Comparison of ENCODE assay signal across 17 mouse cellular contexts in the genomic region with DNA sequence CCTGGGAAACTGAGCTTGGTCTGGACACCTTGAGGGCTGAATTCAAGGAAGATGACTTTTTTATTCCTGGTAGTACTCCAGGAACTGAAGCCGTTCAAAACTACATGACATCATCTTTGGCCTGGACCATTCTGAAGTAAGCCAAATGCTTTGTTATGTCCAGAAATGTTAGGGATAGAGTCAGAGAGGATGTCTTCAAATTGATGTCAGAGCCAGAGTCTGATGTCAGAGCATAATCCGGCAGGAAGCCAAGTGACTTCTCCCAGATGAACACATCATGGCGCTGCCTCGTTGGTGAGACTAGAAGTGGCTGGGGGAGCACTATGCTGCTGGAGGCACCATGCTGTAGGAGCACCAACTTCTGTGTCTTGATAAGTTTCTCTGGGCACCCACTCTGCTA.
DNase-seq lines count a peak whose midpoint lies in the region; ATAC-seq lines count a peak whose summit lies in the region.
"Had no signal": no experiment of that assay in that cellular context is flagged by ENCODE, and none has a peak within 500 bp of the region (broad histone marks: within the 10 kb centered on the region; RNA-seq: fewer than 3 reads in every experiment).

No protein-coding gene starts in this region.

- H3K9ac ChIP-seq in heart, embryonic 11.5 days (ENCODE audit: low read depth, low read length), result no peak overlapping the region
- no peak overlapping the region for H3K9ac ChIP-seq in midbrain, embryonic 11.5 days (ENCODE audit: low read length)
- H3K9ac ChIP-seq: forebrain, embryonic 15.5 days; hindbrain, embryonic 14.5 days; liver, embryonic 15.5 days had no signal

- no peak overlapping the region for H3K4me3 ChIP-seq in heart, embryonic 11.5 days (ENCODE audit: low read depth, low read length)
- no peak overlapping the region for H3K4me3 ChIP-seq in heart, embryonic 10.5 days
- H3K4me3 ChIP-seq in midbrain, embryonic 10.5 days, result no peak overlapping the region
- H3K4me3 ChIP-seq in midbrain, embryonic 11.5 days (ENCODE audit: low read depth, low read length), result no peak overlapping the region
- H3K4me3 ChIP-seq: forebrain, embryonic 15.5 days; liver, embryonic 15.5 days; megakaryocyte, embryonic 14.5 days had no signal

- ATAC-seq in heart, embryonic 11.5 days (replicated peaks; ENCODE audit: insufficient number of reproducible peaks, low FRiP score, low TSS enrichment), result no peak
- ATAC-seq in midbrain, embryonic 11.5 days (ENCODE audit: low FRiP score), result no peak
- ATAC-seq: forebrain, embryonic 15.5 days; intestine, postnatal 0 days had no signal

- no peaks in the 10 kb centered on the region for H3K27me3 ChIP-seq in heart, embryonic 11.5 days (ENCODE audit: control insufficient read depth, insufficient read depth, low read length)
- H3K27me3 ChIP-seq in heart, embryonic 10.5 days (ENCODE audit: insufficient read depth, poor library complexity, severe bottlenecking), result no peaks in the 10 kb centered on the region
- H3K27me3 ChIP-seq in midbrain, embryonic 10.5 days (ENCODE audit: low read depth, poor library complexity, severe bottlenecking), result no peaks in the 10 kb centered on the region
- H3K27me3 ChIP-seq in midbrain, embryonic 11.5 days (ENCODE audit: control insufficient read depth, insufficient read depth, low read length), result no peaks in the 10 kb centered on the region
- H3K27me3 ChIP-seq: CH12.LX; forebrain, embryonic 15.5 days; liver, embryonic 15.5 days had no signal

- H3K9me3 ChIP-seq in heart, embryonic 11.5 days (replicated peaks; ENCODE audit: control insufficient read depth, low read length), result no peaks in the 10 kb centered on the region
- no peaks in the 10 kb centered on the region for H3K9me3 ChIP-seq in heart, embryonic 10.5 days
- H3K9me3 ChIP-seq in midbrain, embryonic 10.5 days (replicated peaks), result no peaks in the 10 kb centered on the region
- no peaks in the 10 kb centered on the region for H3K9me3 ChIP-seq in midbrain, embryonic 11.5 days (ENCODE audit: control insufficient read depth, low read length)
- H3K9me3 ChIP-seq: forebrain, embryonic 15.5 days; liver, embryonic 15.5 days; megakaryocyte, embryonic 14.5 days had no signal

- 86% methylated on average over 4 of the region's 4 CpGs for WGBS in heart, embryonic 11.5 days (ENCODE audit: insufficient replicate concordance)
- 87% methylated on average over 4 of the region's 4 CpGs for WGBS in heart, embryonic 10.5 days
- WGBS in midbrain, embryonic 10.5 days, result 95% methylated on average over 4 of the region's 4 CpGs
- 88% methylated on average over 4 of the region's 4 CpGs for WGBS in midbrain, embryonic 11.5 days

- H3K4me1 ChIP-seq in heart, embryonic 11.5 days (ENCODE audit: control insufficient read depth, insufficient read depth, low read length), result peaks cover 15% of the 10 kb centered on the region
- peaks cover 35% of the 10 kb centered on the region for H3K4me1 ChIP-seq in heart, embryonic 10.5 days
- H3K4me1 ChIP-seq in midbrain, embryonic 10.5 days, result peaks cover 10% of the 10 kb centered on the region; the same call in 1 of the 2 replicates
- peaks cover 3% of the 10 kb centered on the region; the same call in 1 of the 2 replicates for H3K4me1 ChIP-seq in midbrain, embryonic 11.5 days (ENCODE audit: control insufficient read depth, insufficient read depth, low read length)

- no peak overlapping the region for H3K4me2 ChIP-seq in heart, embryonic 11.5 days
- H3K4me2 ChIP-seq in midbrain, embryonic 11.5 days, result no peak overlapping the region
- H3K4me2 ChIP-seq: forebrain, embryonic 15.5 days; hindbrain, embryonic 14.5 days; liver, embryonic 15.5 days had no signal

- no peaks in the 10 kb centered on the region for H3K36me3 ChIP-seq in heart, embryonic 11.5 days (ENCODE audit: control insufficient read depth, insufficient read depth, low read length)
- peaks cover 35% of the 10 kb centered on the region for H3K36me3 ChIP-seq in heart, embryonic 10.5 days
- 0 out of 2 replicates have a peak, but pooled peaks cover 4% of the 10 kb centered on the region for H3K36me3 ChIP-seq in midbrain, embryonic 10.5 days
- no peaks in the 10 kb centered on the region for H3K36me3 ChIP-seq in midbrain, embryonic 11.5 days (ENCODE audit: control insufficient read depth, insufficient read depth, low read length)
- H3K36me3 ChIP-seq: forebrain, embryonic 15.5 days had no signal

- peak; percentile 89 for DNase-seq in heart, adult 18-20 months
- peak; percentile 90 for DNase-seq in gastrocnemius, adult 18-20 months (ENCODE audit: low spot score)
- DNase-seq in heart, embryonic 10.5 days (ENCODE audit: low spot score), result peak; percentile 53
- DNase-seq in lung, postnatal 10 days, result peak; percentile 60
- DNase-seq in midbrain, embryonic 10.5 days (ENCODE audit: low spot score), result no peak
- DNase-seq in midbrain, embryonic 11.5 days (ENCODE audit: low spot score, missing footprints), result no peak
- no peak for DNase-seq in left cerebral cortex, postnatal 14 days (ENCODE audit: low spot score in 2 of 2)
- DNase-seq: cerebellum, postnatal 14 days; kidney, postnatal 36 days; right cerebral cortex, postnatal 4 days had no signal

- intact Hi-C loops in left cerebral cortex, postnatal 14 days (cut with DNase I), result no loop called here

- H3K27ac ChIP-seq in heart, embryonic 11.5 days (ENCODE audit: low read depth, low read length), result no peak overlapping the region
- no peak overlapping the region for H3K27ac ChIP-seq in heart, embryonic 10.5 days
- no peak overlapping the region for H3K27ac ChIP-seq in midbrain, embryonic 10.5 days (replicated peaks)
- no peak overlapping the region for H3K27ac ChIP-seq in midbrain, embryonic 11.5 days (ENCODE audit: low read depth, low read length)
- H3K27ac ChIP-seq: forebrain, embryonic 15.5 days; hindbrain, embryonic 14.5 days; liver, embryonic 15.5 days had no signal

Comparison
In these comparisons a context has a peak if more than half of its experiments do, and no peak if none do; other contexts are left out.
1. DNase-seq: peak in heart, adult 18-20 months (2 of 2), gastrocnemius, adult 18-20 months (single experiment), heart, embryonic 10.5 days (single experiment) and lung, postnatal 10 days (single experiment); none in midbrain, embryonic 10.5 days (single experiment), midbrain, embryonic 11.5 days (single experiment) and left cerebral cortex, postnatal 14 days (0 of 2).